Mouse (Mus musculus): ENCODE results near the gene Kctd17. TPM values are rescaled to one million over a fixed set of nuclear protein-coding genes. Genes with fewer than 3 reads are reported as not detected.
A peak's percentile ranks its signal among the peaks of the same experiment; 100 is the strongest.

The Kctd17 gene
- polyA plus RNA-seq, 1 experiment from 2014 or later = 18.6 TPM

- TF ChIP-seq CTCF (IDR thresholded peaks at IDR 0.05; ENCODE audit: low read depth) = no peak
Observed at GRCm38 (mm10) chr15:78431541-78432121, 3.3 kb downstream of the Kctd17 start.

GRCm38 (mm10) chr15:78434896-78435520 is 6.6 kb downstream of the Kctd17 start:
- 41% methylated on average over 6 of the region's 6 CpGs for WGBS
- Histone ChIP-seq H3K9ac (ENCODE audit: low read depth, low read length) (no peak overlapping the region), H3K4me2 (replicated peaks; ENCODE audit: low read depth) (no peak overlapping the region), H3K27me3 (replicated peaks; ENCODE audit: control insufficient read depth, insufficient read depth, low read length) (peaks cover 26% of the 10 kb centered on the region), H3K9me3 (ENCODE audit: control insufficient read depth) (no peaks in the 10 kb centered on the region), H3K27ac (ENCODE audit: low read depth, low read length) (no peak overlapping the region), H3K4me3 (ENCODE audit: low read depth, low read length) (no peak overlapping the region), H3K4me1 (replicated peaks; ENCODE audit: control insufficient read depth, insufficient read depth, low read length) (no peaks in the 10 kb centered on the region; the same call in 1 of the 2 replicates), H3K36me3 (ENCODE audit: control insufficient read depth, insufficient read depth) (peaks cover 4% of the 10 kb centered on the region; the same call in 1 of the 2 replicates)
- no peak for ATAC-seq
- TF ChIP-seq CTCF (IDR thresholded peaks at IDR 0.05; ENCODE audit: low read depth) = peak; percentile 73

More at GRCm38 (mm10) chr15:78431541-78432121, 3.3 kb downstream of the Kctd17 start:
- no peaks in the 10 kb centered on the region for H3K4me1 ChIP-seq (replicated peaks; ENCODE audit: control insufficient read depth, insufficient read depth, low read length)
- H3K36me3 ChIP-seq (ENCODE audit: control insufficient read depth, insufficient read depth) = peaks cover 4% of the 10 kb centered on the region; the same call in 1 of the 2 replicates
- no peak overlapping the region for H3K4me3 ChIP-seq (ENCODE audit: low read depth, low read length)
- H3K9ac ChIP-seq (ENCODE audit: low read depth, low read length) = no peak overlapping the region
- ATAC-seq = peak; percentile 75
- H3K9me3 ChIP-seq (ENCODE audit: control insufficient read depth) = no peaks in the 10 kb centered on the region
- no peak overlapping the region for H3K4me2 ChIP-seq (replicated peaks; ENCODE audit: low read depth)
- peaks cover 39% of the 10 kb centered on the region for H3K27me3 ChIP-seq (replicated peaks; ENCODE audit: control insufficient read depth, insufficient read depth, low read length)
- 66% methylated on average over 7 of the region's 7 CpGs for WGBS
- peak overlapping the region; percentile 21; the same call in 1 of the 2 replicates for H3K27ac ChIP-seq (ENCODE audit: low read depth, low read length)

- H3K4me3 ChIP-seq (ENCODE audit: low read depth, low read length) = no peak overlapping the region
- H3K4me2 ChIP-seq (replicated peaks; ENCODE audit: low read depth) = no peak overlapping the region
- H3K9ac ChIP-seq (ENCODE audit: low read depth, low read length) = no peak overlapping the region
- H3K27ac ChIP-seq (ENCODE audit: low read depth, low read length) = no peak overlapping the region
- H3K27me3 ChIP-seq (replicated peaks; ENCODE audit: control insufficient read depth, insufficient read depth, low read length) = peaks cover 32% of the 10 kb centered on the region
- no peak for ATAC-seq
- H3K4me1 ChIP-seq (replicated peaks; ENCODE audit: control insufficient read depth, insufficient read depth, low read length) = no peaks in the 10 kb centered on the region; the same call in 1 of the 2 replicates
- peaks cover 4% of the 10 kb centered on the region; the same call in 1 of the 2 replicates for H3K36me3 ChIP-seq (ENCODE audit: control insufficient read depth, insufficient read depth)
- TF ChIP-seq CTCF (IDR thresholded peaks at IDR 0.05; ENCODE audit: low read depth) = no peak
- H3K9me3 ChIP-seq (ENCODE audit: control insufficient read depth) = no peaks in the 10 kb centered on the region
- 84% methylated on average over 11 of the region's 11 CpGs for WGBS
Observed at GRCm38 (mm10) chr15:78435681-78436080, 7.3 kb downstream of the Kctd17 start.

- peak overlapping the region; percentile 56 for H3K4me2 ChIP-seq (replicated peaks; ENCODE audit: low read depth)
- no peaks in the 10 kb centered on the region for H3K9me3 ChIP-seq (ENCODE audit: control insufficient read depth)
- no peak overlapping the region for H3K27ac ChIP-seq (ENCODE audit: low read depth, low read length)
- H3K4me1 ChIP-seq (replicated peaks; ENCODE audit: control insufficient read depth, insufficient read depth, low read length) = no peaks in the 10 kb centered on the region; the same call in 1 of the 2 replicates
- H3K9ac ChIP-seq (ENCODE audit: low read depth, low read length) = 0 out of 2 replicates have a peak overlapping the region, but pooled peaks have one; percentile 26
- H3K36me3 ChIP-seq (ENCODE audit: control insufficient read depth, insufficient read depth) = peaks cover under 1% of the 10 kb centered on the region; the same call in 1 of the 2 replicates
- peak; percentile 58 for ATAC-seq
- TF ChIP-seq CTCF (IDR thresholded peaks at IDR 0.05; ENCODE audit: low read depth) = peak; percentile 67
- 14% methylated on average over 27 of the region's 32 CpGs for WGBS
- peak overlapping the region; percentile 17 for H3K4me3 ChIP-seq (ENCODE audit: low read depth, low read length)
- H3K27me3 ChIP-seq (replicated peaks; ENCODE audit: control insufficient read depth, insufficient read depth, low read length) = peaks cover 34% of the 10 kb centered on the region
Observed at GRCm38 (mm10) chr15:78436380-78437192, 8.2 kb downstream of the Kctd17 start.

GRCm38 (mm10) chr15:78437237-78438017 is 9.1 kb downstream of the Kctd17 start:
- H3K27ac ChIP-seq (ENCODE audit: low read depth, low read length) = no peak overlapping the region
- WGBS = 13% methylated on average over 23 of the region's 23 CpGs
- no peak for TF ChIP-seq CTCF (IDR thresholded peaks at IDR 0.05; ENCODE audit: low read depth)
- no peak; the same call in 1 of the 2 replicates for ATAC-seq
- peak overlapping the region; percentile 56 for H3K4me2 ChIP-seq (replicated peaks; ENCODE audit: low read depth)
- H3K4me1 ChIP-seq (replicated peaks; ENCODE audit: control insufficient read depth, insufficient read depth, low read length) = no peaks in the 10 kb centered on the region; the same call in 1 of the 2 replicates
- H3K9ac ChIP-seq (ENCODE audit: low read depth, low read length) = no peak overlapping the region
- H3K36me3 ChIP-seq (ENCODE audit: control insufficient read depth, insufficient read depth) = no peaks in the 10 kb centered on the region; the same call in 1 of the 2 replicates
- H3K9me3 ChIP-seq (ENCODE audit: control insufficient read depth) = no peaks in the 10 kb centered on the region
- peaks cover 38% of the 10 kb centered on the region for H3K27me3 ChIP-seq (replicated peaks; ENCODE audit: control insufficient read depth, insufficient read depth, low read length)
- peak overlapping the region; percentile 17 for H3K4me3 ChIP-seq (ENCODE audit: low read depth, low read length)
